22 mouse cellular contexts compared by ENCODE assay signal in the genomic region with DNA sequence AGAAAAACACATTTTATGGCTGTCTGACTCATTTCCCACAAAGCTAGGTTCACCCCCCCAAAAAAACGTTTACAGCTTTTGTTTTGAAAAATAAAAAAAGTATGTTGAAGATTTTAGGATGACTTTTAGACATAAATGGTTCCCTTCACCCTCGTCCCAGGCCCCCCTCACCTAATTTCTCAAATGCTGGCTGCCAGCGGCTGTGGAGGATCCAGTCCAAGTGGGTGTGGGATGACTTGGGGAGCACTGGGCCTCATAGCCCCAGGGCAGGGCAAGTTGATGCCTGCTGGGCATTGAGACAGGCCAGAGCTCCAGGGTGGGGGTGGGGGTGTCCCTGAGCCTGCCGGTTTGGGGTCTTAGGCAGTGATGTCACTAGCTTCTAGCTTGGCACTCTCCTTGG. TPM values are rescaled to one million over a fixed set of nuclear protein-coding genes. Genes with fewer than 3 reads are reported as not detected.
"Had no signal": no experiment of that assay in that cellular context is flagged by ENCODE, and none has a peak within 500 bp of the region (broad histone marks: within the 10 kb centered on the region; RNA-seq: fewer than 3 reads in every experiment).

No protein-coding gene starts in this region.

- DNase-seq: gastrocnemius, postnatal 25 days; heart, adult 18-20 months; heart, postnatal 10 days; heart, postnatal 4 days; kidney, adult 18-20 months; kidney, adult 8-10 months; kidney, postnatal 10 days; kidney, postnatal 25 days; kidney, postnatal 4 days; layer of hippocampus, postnatal 36 days; left cerebral cortex, postnatal 4 days had no signal

- H3K4me2 ChIP-seq: heart, embryonic 11.5 days; hindbrain, embryonic 12.5 days; hindbrain, embryonic 14.5 days; intestine, embryonic 15.5 days; limb, embryonic 13.5 days; limb, embryonic 15.5 days; liver, embryonic 12.5 days had no signal

- H3K36me3 ChIP-seq: hindbrain, embryonic 10.5 days; hindbrain, embryonic 12.5 days; intestine, embryonic 15.5 days; limb, embryonic 13.5 days; limb, embryonic 15.5 days; liver, embryonic 12.5 days had no signal

- H3K4me3 ChIP-seq: hindbrain, embryonic 10.5 days; hindbrain, embryonic 12.5 days; intestine, embryonic 15.5 days; layer of hippocampus, adult 2 months; limb, embryonic 13.5 days; limb, embryonic 15.5 days; liver, embryonic 12.5 days had no signal

- H3K27me3 ChIP-seq: hindbrain, embryonic 12.5 days; intestine, embryonic 15.5 days; limb, embryonic 15.5 days; liver, embryonic 12.5 days had no signal

RNA-seq across cellular contexts. Expression of gene Slc7a10, which starts 47.7 kb away (rescaled TPM):
- total RNA-seq: granulocyte monocyte progenitor cell, adult 5-6 weeks had no signal
- polyA plus RNA-seq: liver, adult 2 months had no signal
